Mouse (Mus musculus): ENCODE measurements around the gene 1700012B09Rik.

The 1700012B09Rik gene

DNA sequence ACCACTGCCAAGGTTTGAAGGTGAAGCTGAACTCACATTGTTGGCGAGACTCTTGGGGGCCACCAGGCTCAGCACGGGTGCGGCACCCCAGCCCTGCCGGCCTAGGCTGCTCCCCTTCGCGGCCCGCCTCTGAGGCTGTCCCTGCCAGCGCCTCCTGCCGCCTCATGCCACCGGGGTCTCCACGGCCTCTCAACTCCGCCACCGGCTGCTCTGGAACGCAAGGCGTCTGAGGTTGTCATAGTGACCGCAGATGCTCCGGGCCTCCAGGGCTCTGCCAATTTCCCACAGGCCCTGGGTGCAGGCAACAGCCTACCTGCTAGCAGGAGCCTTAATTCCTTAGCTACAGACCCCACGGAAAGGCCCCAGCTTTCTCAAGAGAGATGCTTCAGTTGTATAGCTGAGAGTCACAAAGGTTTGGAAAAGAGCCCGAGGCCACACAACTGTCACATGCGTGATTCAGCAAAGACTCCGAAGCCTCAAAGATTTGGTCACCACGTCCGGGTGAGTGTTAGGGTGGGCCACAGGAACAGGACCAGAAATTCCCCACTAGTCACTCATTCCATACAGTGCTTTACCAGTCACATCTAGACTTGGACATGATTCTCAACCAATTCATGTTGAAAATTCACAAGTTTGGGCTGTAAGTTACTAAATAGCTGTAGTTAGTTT, at the start of gene 1700012B09Rik:
Gene 1700012B09Rik (minus strand): TSS at position 228 of the 669 bp plus-strand sequence.
- CTCF ChIA-PET: no interaction called here

DNA sequence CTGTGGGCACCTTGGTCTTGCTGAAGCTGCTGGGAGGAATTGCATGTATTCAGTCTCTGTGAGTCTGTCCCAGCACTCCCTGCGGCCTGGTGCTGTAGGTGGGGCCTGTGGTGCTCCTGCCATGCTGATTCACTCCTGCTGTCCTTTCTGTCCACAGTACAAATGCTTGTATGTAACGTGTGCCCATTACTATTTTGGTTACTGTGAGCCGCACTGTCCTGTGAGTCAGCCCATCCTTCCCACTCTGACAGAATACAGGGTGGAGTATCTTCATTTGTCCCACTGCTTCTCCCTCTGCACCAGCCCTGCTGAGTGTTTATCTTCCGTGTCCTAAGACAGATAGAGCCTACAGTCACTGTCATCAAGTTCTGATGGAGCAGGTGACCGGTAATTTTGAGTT, 39.3 kb upstream of the 1700012B09Rik start:
- CTCF ChIA-PET: no interaction called here

DNA sequence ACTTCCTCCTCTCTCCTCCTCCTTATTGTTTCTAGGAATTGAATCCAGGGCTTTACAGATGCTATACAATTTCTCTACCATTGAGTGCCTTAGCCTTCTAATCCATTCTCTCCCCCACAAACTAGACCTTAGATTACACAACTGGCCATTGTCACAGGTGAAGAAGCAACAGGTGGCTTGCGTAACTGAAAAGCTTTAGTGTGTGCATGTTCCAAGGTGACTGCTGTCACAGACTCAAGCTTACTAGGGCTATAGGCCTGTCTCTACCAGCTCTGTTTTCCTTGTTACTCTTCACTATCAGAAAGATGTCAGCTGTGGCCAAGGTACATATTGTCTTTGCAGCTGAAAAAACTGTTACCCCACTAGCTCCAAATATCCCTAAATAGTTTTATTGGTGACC, 36.0 kb upstream of the 1700012B09Rik start:
- CTCF ChIA-PET: no interaction called here

DNA sequence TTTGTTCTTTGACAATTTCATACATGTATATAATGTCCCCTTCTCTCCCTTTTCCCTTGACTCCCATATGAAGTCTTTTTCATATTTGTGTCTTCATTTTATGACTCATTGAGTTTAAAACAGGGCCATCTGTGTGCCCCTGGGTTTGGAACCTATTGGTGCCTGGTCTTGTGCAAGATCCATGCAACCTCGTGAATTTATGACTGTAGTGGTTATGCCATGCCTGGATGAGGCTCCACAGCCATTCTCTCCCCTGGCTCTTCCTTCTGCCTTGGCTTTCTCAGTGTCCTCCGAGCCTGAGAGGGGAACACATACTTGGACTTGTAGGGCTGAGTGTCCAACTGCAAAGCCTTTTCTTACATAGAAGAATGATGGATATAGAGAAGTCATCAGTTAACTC, 34.9 kb upstream of the 1700012B09Rik start:
- CTCF ChIA-PET: no interaction called here

DNA sequence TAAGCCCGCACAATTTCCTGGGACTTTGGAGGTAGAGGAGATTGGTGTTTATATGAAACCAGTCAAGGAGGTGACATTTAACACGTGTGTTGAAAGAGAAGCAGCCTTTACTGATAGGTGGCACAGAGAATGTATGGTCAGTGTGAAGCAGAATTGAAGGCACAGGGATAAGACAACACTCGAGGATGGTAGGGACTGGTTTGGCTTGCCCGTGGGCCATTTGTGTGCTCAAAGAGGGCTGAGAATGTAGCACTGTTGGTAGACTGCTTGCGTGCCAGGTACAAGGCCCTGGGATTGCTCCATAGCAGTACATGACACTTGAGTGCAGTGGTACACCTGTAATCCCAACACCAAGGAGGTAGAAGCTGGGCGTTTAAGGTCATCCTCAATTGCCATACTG, 16.5 kb upstream of the 1700012B09Rik start:
- CTCF ChIA-PET: interaction anchor here (0.6 kb wide), 1 partner anchor 246 kb away, joined by 4 read pairs; no protein-coding TSS in a partner anchor

DNA sequence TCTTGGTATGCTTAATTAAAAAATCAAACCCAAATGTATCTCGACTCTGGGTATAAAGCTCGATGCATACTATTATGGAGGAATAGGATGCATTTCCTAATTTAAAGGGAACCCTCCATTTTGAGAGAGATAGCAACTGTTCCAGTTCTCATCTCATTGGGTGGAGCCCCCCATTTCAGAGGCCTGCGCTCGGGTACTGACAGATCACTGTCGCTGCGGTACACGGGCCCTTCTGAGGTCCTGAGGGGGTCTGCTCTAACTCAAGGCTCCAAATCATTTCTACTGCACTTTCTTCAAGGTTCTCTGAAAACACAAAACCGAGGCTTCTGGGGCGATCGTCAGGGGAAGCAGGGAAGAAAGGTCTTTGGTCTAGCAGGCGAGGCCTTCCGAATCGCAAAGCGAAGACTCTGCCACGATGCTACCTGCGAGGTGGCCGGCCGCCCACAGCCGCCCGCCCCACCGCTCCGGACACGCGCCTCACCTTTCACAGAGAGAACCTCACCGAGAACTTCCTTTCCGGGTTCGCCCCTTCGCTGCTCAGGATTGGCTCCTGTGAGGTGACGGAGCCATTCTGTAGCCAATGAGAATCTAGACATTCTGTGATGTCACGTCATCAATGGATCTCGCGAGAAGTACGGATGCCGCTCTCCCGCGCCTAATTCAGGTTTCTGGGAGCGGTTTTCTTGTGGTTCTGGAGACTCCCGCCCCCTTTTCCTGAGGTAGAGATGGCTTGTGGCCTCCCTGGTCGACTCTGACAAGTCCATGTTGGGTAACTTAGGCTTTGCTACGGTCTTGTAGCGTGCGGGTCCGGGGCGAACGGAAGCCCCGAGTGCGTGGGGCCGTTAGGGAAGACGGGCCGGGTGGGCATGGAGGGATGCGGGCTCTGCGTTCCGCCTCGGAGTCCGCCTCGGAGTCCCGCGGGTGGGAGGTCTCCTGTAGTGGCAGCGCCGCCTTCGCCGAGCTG, 13.5 kb upstream of the 1700012B09Rik start, which contains the start of the genes Mre11a and Ankrd49:
Gene Mre11a (plus strand): TSS at position 616 of the 964 bp plus-strand sequence.
Gene Ankrd49 (minus strand): TSS at position 818 of the 964 bp plus-strand sequence.
- CTCF ChIA-PET: no interaction called here

DNA sequence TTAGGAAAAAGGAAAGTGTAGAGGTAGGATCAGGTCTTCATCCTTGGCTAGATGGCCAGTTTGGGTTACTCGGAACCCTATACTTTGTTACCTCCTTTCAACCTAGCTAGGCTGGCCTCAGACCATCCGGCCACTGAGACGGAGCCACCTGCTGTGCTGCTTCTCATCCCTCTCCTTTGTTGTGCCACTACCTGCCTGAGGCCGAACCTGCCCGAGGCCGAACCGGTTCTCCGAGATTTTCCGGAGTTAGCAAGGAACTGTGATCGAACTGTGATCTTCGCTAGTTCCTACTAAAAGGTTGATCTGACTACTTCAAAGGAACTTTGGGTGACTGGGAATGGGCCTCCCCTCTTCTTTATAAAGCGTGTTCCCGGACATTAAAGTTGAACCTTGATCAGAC, 7.5 kb upstream of the 1700012B09Rik start:
- CTCF ChIA-PET: no interaction called here

DNA sequence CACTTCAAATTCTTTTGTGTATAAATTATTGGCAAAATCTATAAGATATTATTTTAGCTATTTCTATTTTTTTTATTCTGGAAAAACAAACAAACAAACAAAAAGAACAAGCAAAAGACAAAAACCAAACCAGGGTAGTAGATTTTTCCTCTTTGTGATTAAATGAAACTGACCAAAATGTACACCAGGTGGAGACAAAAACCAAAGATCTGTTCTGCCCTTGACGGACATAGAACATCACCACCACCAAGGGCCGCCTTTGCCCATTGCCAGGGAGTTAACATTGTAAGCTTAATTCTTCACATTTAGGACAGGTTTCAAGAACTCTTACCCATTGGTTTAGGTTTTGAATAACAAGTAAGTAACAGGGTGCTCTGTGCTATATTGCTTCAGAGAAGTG, 3.0 kb upstream of the 1700012B09Rik start:
- CTCF ChIA-PET: no interaction called here

DNA sequence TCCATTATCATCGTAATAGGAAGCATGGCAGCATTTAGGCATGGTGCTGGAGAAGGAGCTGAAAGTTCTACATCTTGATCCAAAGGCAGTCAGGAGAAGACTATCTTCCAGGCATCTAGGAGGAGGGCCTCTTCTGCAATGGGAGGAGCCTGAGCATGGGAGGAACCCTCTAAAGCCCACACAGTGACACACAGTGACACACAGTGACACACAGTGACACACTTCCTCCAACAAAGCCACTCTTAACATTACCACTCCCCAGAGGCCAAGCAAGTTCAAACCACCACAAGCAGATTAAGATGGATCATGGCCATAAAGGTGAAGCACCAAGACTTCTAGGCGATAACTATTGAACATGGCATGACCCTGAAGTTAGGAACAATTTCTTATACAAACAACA, 1.2 kb upstream of the 1700012B09Rik start:
- CTCF ChIA-PET: no interaction called here

DNA sequence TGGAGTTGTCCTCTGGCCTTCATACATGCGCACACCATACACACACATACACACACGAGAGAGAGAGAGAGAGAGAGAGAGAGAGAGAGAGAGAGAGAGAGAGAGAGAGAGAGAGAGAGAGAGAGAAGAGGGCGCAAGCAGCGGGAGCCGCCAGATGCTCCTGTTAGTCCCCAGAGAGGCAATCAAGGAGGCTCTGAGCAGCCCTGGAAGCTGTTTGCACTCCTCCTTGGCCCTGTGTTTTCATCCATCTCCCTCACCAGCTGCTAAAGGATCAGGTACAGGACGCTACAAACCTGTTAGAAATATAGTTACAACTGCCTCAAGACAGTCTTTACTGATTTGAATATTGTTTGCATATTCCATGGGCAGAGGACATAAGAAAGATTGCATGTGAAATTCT, 1.0 kb downstream of the 1700012B09Rik start:
- CTCF ChIA-PET: no interaction called here

DNA sequence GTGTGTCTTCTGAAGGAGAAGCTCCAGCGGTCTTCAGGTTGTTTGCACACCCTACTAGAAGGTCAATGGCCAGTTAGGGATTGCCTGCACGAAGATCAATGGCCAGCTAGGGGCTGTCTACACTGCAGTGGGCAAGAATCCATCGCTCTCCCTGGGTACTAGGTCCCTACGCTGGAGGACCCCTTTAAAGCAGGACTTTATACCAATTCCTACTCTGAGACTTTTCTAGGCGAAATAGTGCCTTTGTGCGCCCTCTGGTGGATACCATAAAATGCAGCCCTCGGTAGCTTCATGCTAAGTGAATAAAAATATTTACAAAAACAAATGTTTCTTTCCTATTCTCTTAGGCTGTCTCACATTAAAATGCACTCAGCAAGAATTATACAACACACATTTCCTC, 6.1 kb downstream of the 1700012B09Rik start:
- CTCF ChIA-PET: no interaction called here

DNA sequence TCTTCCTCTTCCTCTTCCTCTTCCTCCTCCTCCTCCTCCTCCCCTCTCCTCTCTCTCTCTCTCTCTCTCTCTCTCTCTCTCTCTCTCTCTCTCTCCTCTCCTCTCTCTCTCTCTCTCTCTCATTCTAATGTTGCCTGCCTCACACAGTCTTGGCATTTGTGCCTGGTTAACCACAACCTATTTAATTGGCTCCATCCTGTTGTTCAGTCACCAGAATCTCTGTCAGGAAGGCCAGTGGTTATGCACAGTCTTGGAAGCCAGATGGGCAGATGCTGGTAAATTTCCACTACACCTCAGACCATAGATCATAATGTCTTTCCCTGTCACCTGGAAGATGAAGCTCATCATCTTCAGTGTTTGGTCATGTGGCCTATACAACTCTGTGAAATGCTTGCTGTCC, 11.6 kb downstream of the 1700012B09Rik start:
- CTCF ChIA-PET: no interaction called here

DNA sequence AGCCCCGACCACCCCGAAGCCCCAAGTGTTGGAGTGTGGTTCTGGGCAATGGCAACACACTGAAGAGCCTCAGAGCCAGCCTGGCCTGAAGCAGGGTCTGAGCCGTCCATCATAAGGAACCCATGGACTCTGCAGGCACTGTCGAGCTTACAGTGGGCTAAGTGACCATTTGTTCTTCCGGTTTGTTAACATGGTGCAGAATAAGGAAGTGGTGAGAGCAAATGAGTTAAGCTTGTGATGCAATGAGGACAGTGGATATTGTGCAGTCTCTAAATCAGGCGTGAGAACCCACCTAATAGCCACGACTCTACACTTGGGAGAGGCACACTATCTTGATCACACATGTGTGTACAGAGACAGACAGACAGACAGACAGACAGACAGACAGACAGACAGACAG, 12.2 kb downstream of the 1700012B09Rik start:
- CTCF ChIA-PET: no interaction called here

DNA sequence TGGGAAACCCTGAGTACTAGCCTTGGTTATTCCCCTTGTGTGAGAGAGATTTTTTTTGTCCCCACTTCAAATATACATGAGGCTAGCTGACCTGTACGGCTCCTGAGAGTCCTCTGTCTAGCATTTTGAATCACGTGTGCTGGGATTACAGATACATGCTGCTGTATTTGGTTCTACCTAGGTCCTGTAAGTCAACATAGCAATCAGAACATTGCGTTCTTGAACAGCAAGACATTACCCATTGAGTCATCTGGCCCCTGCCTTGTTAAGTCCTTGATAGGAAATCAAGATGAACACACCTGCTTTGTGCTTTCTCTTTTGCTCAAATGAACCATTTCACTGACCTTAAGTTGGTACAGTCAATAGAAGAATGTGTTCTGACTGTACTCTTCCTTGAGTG, 16.4 kb downstream of the 1700012B09Rik start:
- CTCF ChIA-PET: no interaction called here

DNA sequence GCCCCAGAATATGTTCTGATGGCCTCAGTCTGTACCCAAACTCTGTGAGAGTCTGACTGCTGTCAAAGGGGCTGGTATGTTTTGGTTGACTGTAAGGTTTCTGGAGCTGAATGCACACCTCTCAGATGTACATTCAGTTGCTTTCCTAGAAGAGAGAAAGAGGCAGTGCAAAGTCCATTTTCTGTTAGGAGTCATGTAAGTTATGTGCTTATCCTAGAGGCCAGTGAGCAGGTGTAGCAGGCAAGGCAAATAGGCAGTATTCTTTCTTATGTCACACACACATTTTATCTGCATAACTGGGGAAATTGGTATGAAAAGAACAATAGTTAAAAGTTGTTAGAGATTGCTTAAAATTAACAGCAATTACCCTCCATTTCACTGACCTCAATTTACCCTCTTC, 16.9 kb downstream of the 1700012B09Rik start:
- CTCF ChIA-PET: no interaction called here

DNA sequence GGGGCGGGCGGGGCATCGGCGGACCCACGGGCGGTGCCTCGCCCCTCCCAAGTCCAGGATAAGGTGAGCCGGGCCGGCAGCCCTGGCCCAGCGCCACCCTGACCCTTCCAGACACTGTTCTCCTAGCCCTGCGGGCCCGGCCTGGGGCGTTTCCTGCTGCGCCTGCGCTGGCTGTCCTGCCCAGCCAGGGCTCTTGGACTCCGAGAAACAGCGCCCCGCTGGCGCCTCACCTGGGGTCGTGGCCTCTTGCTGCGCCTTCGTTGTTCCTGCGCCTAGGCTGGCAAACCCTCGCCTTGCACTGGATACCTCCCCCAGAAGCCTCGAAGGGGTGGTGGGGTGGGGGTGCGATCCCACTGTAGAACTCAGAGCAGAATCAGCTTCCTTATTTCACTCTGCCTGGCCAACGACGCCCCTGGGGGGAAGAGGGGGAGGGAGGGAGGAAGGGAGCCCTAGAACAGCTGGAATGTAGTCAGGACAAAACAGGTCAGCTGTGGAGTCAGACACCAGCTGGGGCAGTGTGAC, 18.8 kb downstream of the 1700012B09Rik start, which contains the start of gene Fut4:
Gene Fut4 (minus strand): TSS at position 393 of the 522 bp plus-strand sequence.
- CTCF ChIA-PET: interaction anchor here (0.6 to 0.7 kb wide), 2 partner anchors 263 to 766 kb away, joined by 4 to 14 read pairs; no protein-coding TSS in a partner anchor

DNA sequence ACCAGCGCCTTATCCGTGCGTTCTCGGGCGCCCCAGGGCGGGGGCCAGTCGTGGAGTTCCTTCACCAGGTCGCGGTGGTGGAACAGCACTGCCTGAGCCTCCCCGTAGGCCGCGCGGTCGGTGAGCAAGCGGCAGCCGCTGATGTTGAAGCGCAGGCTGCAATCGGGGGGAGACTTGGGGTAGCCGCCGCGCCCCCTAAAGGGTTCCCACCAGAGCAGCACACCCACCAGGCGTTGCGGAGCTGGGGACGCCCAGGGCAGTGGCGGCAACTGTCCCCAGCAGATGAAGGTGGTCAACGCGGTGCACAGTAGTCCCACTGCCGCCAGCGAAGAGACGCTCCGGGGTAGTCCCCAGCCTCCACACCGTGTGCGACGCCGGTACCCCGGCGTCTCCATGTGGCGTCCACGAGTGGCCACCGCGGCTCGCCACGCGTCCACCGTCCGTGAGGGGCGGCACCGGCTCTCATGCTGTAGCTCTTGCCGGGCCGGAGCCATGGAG, 19.3 kb downstream of the 1700012B09Rik start:
- CTCF ChIA-PET: no interaction called here

DNA sequence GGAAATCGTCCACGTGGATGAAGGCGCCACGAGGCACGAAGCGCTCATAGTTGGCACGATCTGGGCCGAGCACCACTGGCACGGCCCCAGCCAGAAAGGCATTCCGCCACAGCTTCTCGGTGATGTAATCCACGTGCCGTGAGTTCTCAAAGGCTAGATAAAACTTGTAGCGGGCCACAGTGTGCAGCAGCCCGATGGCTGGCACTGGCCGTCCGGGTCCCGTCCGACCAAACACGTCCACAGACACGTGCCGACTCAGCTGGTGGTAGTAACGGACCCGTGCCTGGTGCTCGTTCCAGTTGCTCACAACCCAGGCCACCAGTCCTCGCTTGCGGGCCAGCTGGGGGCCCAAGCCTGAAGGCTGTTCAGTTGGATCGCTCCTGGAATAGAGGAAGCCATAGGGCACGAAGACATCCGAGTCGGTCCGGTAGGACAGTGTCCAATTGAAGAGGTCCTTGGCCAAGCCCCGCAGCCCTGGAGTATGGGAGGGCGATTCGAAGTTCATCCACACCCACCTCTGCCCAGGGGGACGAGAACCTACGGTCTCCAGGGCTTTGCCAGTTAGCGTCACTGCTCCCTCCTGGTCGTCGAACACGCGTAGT, 19.8 kb downstream of the 1700012B09Rik start:
- CTCF ChIA-PET: no interaction called here

DNA sequence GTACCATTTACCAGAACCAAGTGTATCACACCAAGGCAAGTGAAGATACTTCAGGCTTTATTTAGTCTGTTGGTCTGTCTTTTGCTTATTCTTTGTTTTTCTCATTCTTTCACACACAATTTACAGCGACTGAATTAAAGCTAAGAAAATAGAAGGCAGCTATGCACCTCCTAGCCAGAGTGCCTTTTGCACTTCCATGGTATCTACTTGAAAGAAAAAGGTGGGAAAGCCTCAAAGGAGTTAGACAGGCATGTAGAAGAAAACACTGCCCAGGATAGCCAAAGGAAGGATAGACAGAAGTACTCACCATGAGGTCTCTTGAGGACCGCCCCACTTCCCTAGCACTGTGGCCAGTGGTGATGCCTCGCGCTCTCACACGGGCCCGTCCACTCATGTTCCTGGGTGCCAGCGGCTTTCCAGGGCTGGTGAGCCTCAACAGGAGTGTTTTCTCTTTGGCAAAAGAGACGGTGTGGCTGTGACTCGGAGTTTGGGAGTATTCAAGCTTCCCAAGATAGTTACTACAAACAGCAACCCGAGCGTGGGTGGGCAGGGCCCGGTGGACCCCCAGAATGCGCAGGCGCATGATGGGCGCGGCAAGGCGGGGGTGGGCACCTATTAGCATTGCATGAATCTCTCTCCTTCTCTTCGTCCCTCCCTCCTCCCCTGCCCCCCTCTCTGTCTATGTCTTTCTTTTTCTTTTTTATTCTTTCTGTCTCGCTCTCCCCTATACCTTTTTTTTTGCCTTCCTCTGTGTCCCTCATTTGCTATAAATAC, 30.5 kb downstream of the 1700012B09Rik start, which contains the start of gene Piwil4:
Gene Piwil4 (minus strand): TSS at position 583 of the 774 bp plus-strand sequence.
- CTCF ChIA-PET: interaction anchor here (0.6 kb wide), 1 partner anchor 355 kb away, joined by 5 read pairs; no protein-coding TSS in a partner anchor

DNA sequence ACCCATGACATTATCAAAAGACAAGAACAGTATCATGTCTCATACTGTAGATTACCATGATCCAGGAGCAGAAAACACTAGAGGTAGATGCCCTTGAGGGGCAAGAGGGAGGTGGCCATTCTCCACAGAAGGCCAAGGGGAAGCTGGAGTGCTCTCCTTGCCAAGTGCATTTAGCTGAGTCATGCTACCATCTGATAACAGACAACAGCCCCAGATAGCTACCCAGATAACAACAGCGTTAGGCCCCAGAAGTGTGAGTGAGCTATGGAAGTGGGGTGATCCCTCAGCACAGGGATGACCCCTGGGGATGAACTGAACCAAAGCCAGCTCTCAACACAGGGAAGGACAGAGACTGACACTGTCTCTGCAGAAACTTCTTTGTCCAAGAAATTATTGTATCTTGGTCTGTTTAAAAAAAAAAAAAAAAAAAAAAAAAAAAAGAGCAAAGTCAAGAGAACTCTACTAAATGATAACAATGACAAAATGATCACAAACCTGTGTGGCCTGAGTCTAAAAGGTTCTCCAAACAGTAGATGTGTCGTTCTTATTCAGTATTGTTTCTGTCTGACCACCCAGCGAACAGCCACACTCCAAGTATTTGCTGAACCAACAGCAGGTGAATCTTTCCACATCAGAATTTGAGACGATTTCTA, 31.2 kb downstream of the 1700012B09Rik start:
- CTCF ChIA-PET: interaction anchor here (0.6 kb wide), 1 partner anchor 356 kb away, joined by 5 read pairs; no protein-coding TSS in a partner anchor
